Mouse (Mus musculus): Measurements from ENCODE around the gene Vmn2r42. TPM values are rescaled to one million over a fixed set of nuclear protein-coding genes. Genes with fewer than 3 reads are reported as not detected.
"Not testable (repeated sequence)": the region's sequence is repeated elsewhere in the genome, so short reads cannot be mapped to it uniquely, and the experiment has no call there.

Vmn2r42 gene
- polyA plus RNA-seq (2015; fragmentation: Nextera tagmentation; extraction: Ambion mirVana): not detected in 2 replicates

DNA sequence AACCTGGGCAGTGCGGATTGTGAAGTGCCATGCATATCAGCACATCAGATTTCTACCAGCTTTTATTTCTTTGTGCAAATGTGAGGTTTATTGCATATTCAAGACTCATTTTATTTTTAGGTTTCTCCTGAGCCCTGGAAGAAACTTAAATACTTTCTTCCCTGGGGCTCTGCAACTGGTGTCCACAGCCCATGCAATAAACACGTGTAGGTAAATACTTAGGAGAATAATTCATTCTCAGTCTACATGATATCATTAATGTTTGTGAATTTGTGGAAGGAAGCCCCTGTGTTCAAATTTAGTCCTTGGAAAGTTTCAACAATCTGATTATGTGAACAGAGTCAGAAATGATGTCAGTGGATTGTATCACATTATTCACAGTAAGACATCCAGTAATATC lies at the start of gene Vmn2r42:
Gene Vmn2r42, minus strand, starts transcription at position 101 of the 400 bp plus-strand sequence.
- H3K9ac ChIP-seq (replicated peaks); H3K36me3 ChIP-seq; ATAC-seq (replicated peaks); H3K27ac ChIP-seq (replicated peaks); H3K4me2 ChIP-seq (replicated peaks); H3K9me3 ChIP-seq; H3K4me1 ChIP-seq; H3K27me3 ChIP-seq; H3K4me3 ChIP-seq: not testable (repeated sequence)
- no CpG with 5 or more reads among the region's 2 CpGs for WGBS

DNA sequence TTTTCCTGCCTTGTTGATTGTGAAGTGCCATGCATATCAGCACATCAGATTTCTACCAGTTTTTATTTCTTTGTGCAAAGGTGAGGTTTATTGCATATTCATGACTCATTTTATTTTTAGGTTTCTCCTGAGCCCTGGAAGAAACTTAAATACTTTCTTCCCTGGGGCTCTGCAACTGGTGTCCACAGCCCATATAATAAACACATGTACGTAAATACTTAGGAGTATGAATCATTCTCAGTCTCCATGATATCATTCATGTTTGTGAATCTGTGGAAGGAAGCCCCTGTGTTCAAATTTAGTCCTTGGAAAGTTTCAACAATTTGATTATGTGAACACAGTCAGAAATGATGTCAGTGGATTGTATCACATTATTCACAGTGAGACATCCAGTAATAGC lies 38.6 kb downstream of the Vmn2r42 start, which contains the start of gene Vmn2r41:
Gene Vmn2r41, minus strand, starts transcription at position 101 of the 400 bp plus-strand sequence.
- not testable (repeated sequence) for ATAC-seq (replicated peaks); H3K27ac ChIP-seq (replicated peaks); H3K4me1 ChIP-seq; H3K4me2 ChIP-seq (replicated peaks); H3K9me3 ChIP-seq; H3K9ac ChIP-seq (replicated peaks); H3K36me3 ChIP-seq; H3K4me3 ChIP-seq; H3K27me3 ChIP-seq
- WGBS: no CpG with 5 or more reads among the region's 1 CpGs

Other genes with a start within 250 kb of the Vmn2r42 start
- gene Vmn2r41, start 38.7 kb downstream of the Vmn2r42 start, polyA plus RNA-seq (2015; fragmentation: Nextera tagmentation; extraction: Ambion mirVana): not detected in 2 replicates
- gene Vmn2r43, start 60.3 kb upstream of the Vmn2r42 start, polyA plus RNA-seq (2015; fragmentation: Nextera tagmentation; extraction: Ambion mirVana): not detected in 2 replicates
- gene Vmn2r44, start 183.0 kb upstream of the Vmn2r42 start, polyA plus RNA-seq (2015; fragmentation: Nextera tagmentation; extraction: Ambion mirVana): not detected in 2 replicates